Mouse (Mus musculus): ENCODE results near the gene Ube2i. TPM values are rescaled to one million over a fixed set of nuclear protein-coding genes. Genes with fewer than 3 reads are reported as not detected.

Ube2i gene
- polyA plus RNA-seq, 1 experiment from 2014 or later, result 489 TPM

- no peak overlapping the region for H3K4me2 ChIP-seq (ENCODE audit: low read length)
- H3K36me3 ChIP-seq (ENCODE audit: control insufficient read depth, insufficient read depth, low read length), result no peaks in the 10 kb centered on the region
- ATAC-seq, result no peak
- 19% methylated on average over 4 of the region's 4 CpGs for WGBS
- no peaks in the 10 kb centered on the region for H3K9me3 ChIP-seq (replicated peaks; ENCODE audit: control insufficient read depth, low read length, poor library complexity, severe bottlenecking)
- no peak overlapping the region for H3K4me3 ChIP-seq (ENCODE audit: low read depth, low read length)
- H3K27ac ChIP-seq (ENCODE audit: low read length), result no peak overlapping the region
- no peak overlapping the region for H3K9ac ChIP-seq (ENCODE audit: low read depth, low read length)
- no peaks in the 10 kb centered on the region for H3K27me3 ChIP-seq (ENCODE audit: control insufficient read depth, insufficient read depth, low read depth, low read length)
- no peaks in the 10 kb centered on the region for H3K4me1 ChIP-seq (ENCODE audit: control insufficient read depth, insufficient read depth, low read length)
These were observed 14.4 kb upstream of the Ube2i start for GRCm38 (mm10) chr17:25288842-25289241.

DNA sequence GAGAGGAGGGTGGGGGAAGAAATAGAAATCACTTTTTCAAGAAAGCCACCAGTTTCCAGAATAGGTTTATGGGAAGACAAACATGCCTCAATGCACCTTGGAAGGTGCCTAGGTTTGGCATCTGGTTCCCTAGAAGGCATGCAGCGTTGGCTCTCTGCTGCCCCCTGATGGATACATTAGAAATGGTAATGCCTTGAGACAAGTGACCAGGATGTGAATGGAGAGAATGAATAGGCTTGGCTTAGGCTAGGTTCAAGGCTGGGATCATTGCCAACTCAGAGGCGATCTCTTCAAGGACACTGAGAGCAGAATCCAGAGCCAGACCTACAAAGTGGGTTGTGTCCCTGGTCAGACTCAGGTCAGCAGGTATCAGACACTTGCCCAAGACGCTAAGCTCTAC is 10.6 kb upstream of the Ube2i start:
- H3K4me3 ChIP-seq (ENCODE audit: low read depth, low read length), result no peak overlapping the region
- no peaks in the 10 kb centered on the region for H3K27me3 ChIP-seq (ENCODE audit: control insufficient read depth, insufficient read depth, low read depth, low read length)
- no peak for ATAC-seq
- H3K9me3 ChIP-seq (replicated peaks; ENCODE audit: control insufficient read depth, low read length, poor library complexity, severe bottlenecking), result no peaks in the 10 kb centered on the region
- no peaks in the 10 kb centered on the region for H3K36me3 ChIP-seq (ENCODE audit: control insufficient read depth, insufficient read depth, low read length)
- WGBS, result 20% methylated on average over 3 of the region's 3 CpGs
- H3K27ac ChIP-seq (ENCODE audit: low read length), result no peak overlapping the region
- no peaks in the 10 kb centered on the region for H3K4me1 ChIP-seq (ENCODE audit: control insufficient read depth, insufficient read depth, low read length)
- no peak overlapping the region for H3K9ac ChIP-seq (ENCODE audit: low read depth, low read length)
- H3K4me2 ChIP-seq (ENCODE audit: low read length), result no peak overlapping the region

DNA sequence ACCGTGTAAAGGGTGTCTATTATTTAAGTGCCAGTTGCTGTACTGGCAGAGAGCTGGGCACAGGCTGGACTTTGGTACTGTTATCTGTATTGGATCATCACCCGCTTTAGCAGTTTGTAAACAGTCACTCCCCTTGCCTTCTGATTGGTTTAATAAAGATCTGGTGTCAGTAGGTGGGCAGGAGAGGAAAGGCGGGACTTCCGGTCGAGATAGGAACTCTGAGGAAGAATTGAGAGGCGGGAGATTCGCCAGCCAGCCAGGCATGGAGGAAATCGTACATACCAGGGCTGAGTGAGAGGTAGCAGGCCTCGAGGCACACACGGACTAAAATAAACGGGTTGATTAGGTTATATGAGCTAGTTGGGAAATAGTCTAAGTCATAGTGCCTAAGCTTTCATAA is 7.7 kb upstream of the Ube2i start:
- H3K4me1 ChIP-seq (ENCODE audit: control insufficient read depth, insufficient read depth, low read length), result no peaks in the 10 kb centered on the region
- H3K9ac ChIP-seq (ENCODE audit: low read depth, low read length), result no peak overlapping the region
- H3K9me3 ChIP-seq (replicated peaks; ENCODE audit: control insufficient read depth, low read length, poor library complexity, severe bottlenecking), result no peaks in the 10 kb centered on the region
- H3K4me3 ChIP-seq (ENCODE audit: low read depth, low read length), result no peak overlapping the region
- no peaks in the 10 kb centered on the region for H3K36me3 ChIP-seq (ENCODE audit: control insufficient read depth, insufficient read depth, low read length)
- WGBS, result 35% methylated on average over 11 of the region's 11 CpGs
- H3K4me2 ChIP-seq (ENCODE audit: low read length), result no peak overlapping the region
- H3K27ac ChIP-seq (ENCODE audit: low read length), result no peak overlapping the region
- no peaks in the 10 kb centered on the region for H3K27me3 ChIP-seq (ENCODE audit: control insufficient read depth, insufficient read depth, low read depth, low read length)
- ATAC-seq, result no peak

- H3K4me1 ChIP-seq (ENCODE audit: control insufficient read depth, insufficient read depth, low read length), result peaks cover 16% of the 10 kb centered on the region
- no peaks in the 10 kb centered on the region for H3K9me3 ChIP-seq (replicated peaks; ENCODE audit: control insufficient read depth, low read length, poor library complexity, severe bottlenecking)
- 94% methylated on average over 3 of the region's 3 CpGs for WGBS
- no peak overlapping the region for H3K27ac ChIP-seq (ENCODE audit: low read length)
- H3K27me3 ChIP-seq (ENCODE audit: control insufficient read depth, insufficient read depth, low read depth, low read length), result no peaks in the 10 kb centered on the region
- no peaks in the 10 kb centered on the region for H3K36me3 ChIP-seq (ENCODE audit: control insufficient read depth, insufficient read depth, low read length)
- H3K4me2 ChIP-seq (ENCODE audit: low read length), result no peak overlapping the region
- H3K9ac ChIP-seq (ENCODE audit: low read depth, low read length), result no peak overlapping the region
- no peak for ATAC-seq
- H3K4me3 ChIP-seq (ENCODE audit: low read depth, low read length), result no peak overlapping the region
These were observed 1.4 kb upstream of the Ube2i start for GRCm38 (mm10) chr17:25275833-25276232.

DNA sequence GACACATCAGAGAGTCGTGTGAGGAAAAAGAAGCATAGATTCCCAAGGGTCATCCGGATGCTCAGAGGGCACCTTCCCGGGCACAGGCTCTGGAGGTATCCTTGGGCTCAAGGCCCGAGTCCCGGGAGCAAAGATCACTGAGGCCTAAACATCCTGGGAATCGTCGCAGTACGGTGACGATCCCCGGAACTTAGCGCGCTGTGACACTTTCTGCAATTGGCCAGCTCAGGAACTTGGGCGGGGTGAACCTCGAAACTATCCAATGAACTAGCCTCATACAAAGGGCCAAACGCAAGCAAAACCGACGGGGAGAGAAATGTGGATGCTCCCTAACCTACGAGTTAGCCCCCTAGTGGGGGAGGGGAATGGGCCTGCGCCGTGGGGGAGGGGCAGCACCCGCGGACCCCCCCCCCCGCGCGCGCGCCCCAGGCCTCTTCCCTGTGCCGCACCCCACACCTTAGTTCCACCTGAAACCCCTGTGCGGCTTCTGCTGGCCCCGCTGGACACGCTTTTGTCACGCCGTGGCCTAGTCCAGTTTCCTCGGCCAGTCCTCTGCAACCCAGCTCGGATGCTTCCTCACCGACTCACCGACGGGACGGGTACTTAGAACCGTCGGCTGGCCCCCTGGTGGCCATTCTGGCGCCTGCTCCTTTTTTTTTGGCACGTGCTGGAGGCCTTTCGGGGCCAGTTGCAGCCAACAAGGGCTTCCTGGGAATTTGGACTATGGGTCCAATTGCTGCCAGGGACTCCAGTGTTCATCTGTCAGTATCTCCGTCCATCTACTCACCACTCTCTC is 518 bp downstream of the Ube2i start:
- peak; percentile 87 for ATAC-seq
- Histone ChIP-seq H3K9me3 (replicated peaks; ENCODE audit: control insufficient read depth, low read length, poor library complexity, severe bottlenecking) (no peaks in the 10 kb centered on the region), H3K27ac (ENCODE audit: low read length) (peak overlapping the region; percentile 100), H3K4me3 (ENCODE audit: low read depth, low read length) (peak overlapping the region; percentile 81), H3K9ac (ENCODE audit: low read depth, low read length) (peak overlapping the region; percentile 98), H3K27me3 (ENCODE audit: control insufficient read depth, insufficient read depth, low read depth, low read length) (no peaks in the 10 kb centered on the region), H3K4me1 (ENCODE audit: control insufficient read depth, insufficient read depth, low read length) (peaks cover 26% of the 10 kb centered on the region), H3K4me2 (ENCODE audit: low read length) (peak overlapping the region; percentile 50), H3K36me3 (ENCODE audit: control insufficient read depth, insufficient read depth, low read length) (no peaks in the 10 kb centered on the region)
- under 1% methylated on average over 35 of the region's 45 CpGs for WGBS

GRCm38 (mm10) chr17:25272951-25273705 is 1.3 kb downstream of the Ube2i start:
- no peaks in the 10 kb centered on the region for H3K27me3 ChIP-seq (ENCODE audit: control insufficient read depth, insufficient read depth, low read depth, low read length)
- peak; percentile 92 for ATAC-seq
- WGBS, result under 1% methylated on average over 69 of the region's 92 CpGs
- H3K4me1 ChIP-seq (ENCODE audit: control insufficient read depth, insufficient read depth, low read length), result peaks cover 26% of the 10 kb centered on the region
- peak overlapping the region; percentile 98 for H3K9ac ChIP-seq (ENCODE audit: low read depth, low read length)
- peak overlapping the region; percentile 100 for H3K27ac ChIP-seq (ENCODE audit: low read length)
- peak overlapping the region; percentile 81 for H3K4me3 ChIP-seq (ENCODE audit: low read depth, low read length)
- 0 out of 2 replicates have a peak, but pooled peaks cover 3% of the 10 kb centered on the region for H3K36me3 ChIP-seq (ENCODE audit: control insufficient read depth, insufficient read depth, low read length)
- H3K9me3 ChIP-seq (replicated peaks; ENCODE audit: control insufficient read depth, low read length, poor library complexity, severe bottlenecking), result no peaks in the 10 kb centered on the region
- peak overlapping the region; percentile 96 for H3K4me2 ChIP-seq (ENCODE audit: low read length)

GRCm38 (mm10) chr17:25272326-25272725 is 2.1 kb downstream of the Ube2i start:
- under 1% methylated on average over 10 of the region's 10 CpGs for WGBS
- Histone ChIP-seq H3K27ac (ENCODE audit: low read length) (peak overlapping the region; percentile 100; the same call in 1 of the 2 replicates), H3K27me3 (ENCODE audit: control insufficient read depth, insufficient read depth, low read depth, low read length) (no peaks in the 10 kb centered on the region), H3K9me3 (replicated peaks; ENCODE audit: control insufficient read depth, low read length, poor library complexity, severe bottlenecking) (no peaks in the 10 kb centered on the region), H3K4me3 (ENCODE audit: low read depth, low read length) (peak overlapping the region; percentile 81), H3K36me3 (ENCODE audit: control insufficient read depth, insufficient read depth, low read length) (peaks cover 7% of the 10 kb centered on the region; the same call in 1 of the 2 replicates), H3K4me1 (ENCODE audit: control insufficient read depth, insufficient read depth, low read length) (peaks cover 26% of the 10 kb centered on the region), H3K4me2 (ENCODE audit: low read length) (peak overlapping the region; percentile 96), H3K9ac (ENCODE audit: low read depth, low read length) (peak overlapping the region; percentile 98)
- ATAC-seq, result no peak

DNA sequence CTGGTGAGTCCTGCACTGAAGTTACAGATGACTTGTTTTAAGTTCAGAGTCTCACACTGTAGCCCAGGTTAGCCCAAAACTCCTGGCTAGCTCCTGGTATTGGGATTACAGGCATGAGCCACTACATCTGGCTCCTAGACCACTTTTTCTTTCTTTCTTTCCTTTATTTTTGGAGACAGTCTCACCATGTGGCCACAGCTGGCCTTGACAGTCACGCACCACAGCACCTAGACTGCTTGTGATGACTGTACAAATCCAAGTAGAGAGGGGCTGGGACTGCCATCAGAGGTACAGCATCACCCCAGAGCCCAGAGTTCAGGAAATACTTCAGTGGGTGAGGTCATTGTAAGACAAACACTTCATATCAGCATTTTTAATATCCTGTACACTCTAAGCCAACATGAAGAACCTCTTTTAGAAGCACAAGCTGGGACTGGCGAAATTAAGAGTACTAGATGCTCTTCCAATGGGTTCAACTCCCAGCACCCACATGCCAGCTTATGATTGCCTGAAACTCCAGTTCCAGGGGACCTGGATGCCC is 3.6 kb downstream of the Ube2i start:
- Histone ChIP-seq H3K36me3 (ENCODE audit: control insufficient read depth, insufficient read depth, low read length) (peaks cover 19% of the 10 kb centered on the region), H3K4me1 (ENCODE audit: control insufficient read depth, insufficient read depth, low read length) (peaks cover 26% of the 10 kb centered on the region), H3K9me3 (replicated peaks; ENCODE audit: control insufficient read depth, low read length, poor library complexity, severe bottlenecking) (no peaks in the 10 kb centered on the region), H3K27me3 (ENCODE audit: control insufficient read depth, insufficient read depth, low read depth, low read length) (no peaks in the 10 kb centered on the region), H3K9ac (ENCODE audit: low read depth, low read length) (no peak overlapping the region), H3K27ac (ENCODE audit: low read length) (no peak overlapping the region), H3K4me3 (ENCODE audit: low read depth, low read length) (no peak overlapping the region), H3K4me2 (ENCODE audit: low read length) (peak overlapping the region; percentile 96; the same call in 1 of the 2 replicates)
- no peak for ATAC-seq
- whole genome bisulfite sequencing, result 80% methylated on average over 2 of the region's 2 CpGs

DNA sequence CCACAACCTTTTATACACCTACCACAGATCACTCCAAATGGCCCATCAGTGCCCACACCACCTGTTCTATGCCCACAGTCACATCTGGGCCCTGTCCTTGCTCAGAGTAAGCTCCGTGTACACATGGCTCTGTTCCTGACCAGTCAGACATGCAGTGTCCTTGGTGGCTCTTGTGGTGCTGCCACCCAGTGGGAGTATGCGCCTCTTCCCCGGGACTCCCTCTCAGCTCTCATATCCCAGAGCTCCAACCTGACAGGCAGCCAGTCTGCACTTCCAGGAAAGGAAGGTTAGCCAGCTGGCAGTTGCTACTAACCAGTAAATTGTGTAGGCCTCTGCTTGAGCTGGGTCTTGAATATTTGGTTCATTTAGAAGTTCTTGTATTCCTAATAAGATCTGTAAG is 10.0 kb downstream of the Ube2i start:
- 71% methylated on average over 3 of the region's 3 CpGs for WGBS
- Histone ChIP-seq H3K4me1 (ENCODE audit: control insufficient read depth, insufficient read depth, low read length) (no peaks in the 10 kb centered on the region), H3K9ac (ENCODE audit: low read depth, low read length) (no peak overlapping the region), H3K9me3 (replicated peaks; ENCODE audit: control insufficient read depth, low read length, poor library complexity, severe bottlenecking) (no peaks in the 10 kb centered on the region), H3K27ac (ENCODE audit: low read length) (no peak overlapping the region), H3K36me3 (ENCODE audit: control insufficient read depth, insufficient read depth, low read length) (peaks cover 50% of the 10 kb centered on the region), H3K4me2 (ENCODE audit: low read length) (no peak overlapping the region), H3K4me3 (ENCODE audit: low read depth, low read length) (no peak overlapping the region), H3K27me3 (ENCODE audit: control insufficient read depth, insufficient read depth, low read depth, low read length) (no peaks in the 10 kb centered on the region)
- ATAC-seq, result no peak
